Mouse (Mus musculus) A20 (cell line): ENCODE results near the gene Ncoa3.

Source experiments
- DNase-seq: peaks from one replicate; pipeline ENCODE4 v3.0.0-alpha.2; 2011; ENCODE audit warnings: low read depth, low spot score

Gene Ncoa3

GRCm38 (mm10) chr2:165992270-165993172 is at the start of gene Ncoa3:
Gene Ncoa3 (plus strand): TSS chr2:165992636.
- DNase-seq = peak; percentile 96

GRCm38 (mm10) chr2:165943113-165943512 is 49.3 kb upstream of the Ncoa3 start:
- DNase-seq = peak; percentile 32

- no peak for DNase-seq
Observed at GRCm38 (mm10) chr2:165944576-165945351, 47.7 kb upstream of the Ncoa3 start.

GRCm38 (mm10) chr2:165946046-165946564 is 46.3 kb upstream of the Ncoa3 start:
- peak; percentile 81 for DNase-seq

GRCm38 (mm10) chr2:165948007-165948406 is 44.4 kb upstream of the Ncoa3 start:
- peak; percentile 88 for DNase-seq

GRCm38 (mm10) chr2:165948785-165949184 is 43.7 kb upstream of the Ncoa3 start:
- peak; percentile 59 for DNase-seq

GRCm38 (mm10) chr2:165949719-165950118 is 42.7 kb upstream of the Ncoa3 start:
- DNase-seq = no peak

GRCm38 (mm10) chr2:165951432-165952068 is 40.9 kb upstream of the Ncoa3 start:
- DNase-seq = no peak

- no peak for DNase-seq
Observed at GRCm38 (mm10) chr2:165954872-165955271, 37.6 kb upstream of the Ncoa3 start.

GRCm38 (mm10) chr2:165955386-165955785 is 37.0 kb upstream of the Ncoa3 start:
- no peak for DNase-seq

GRCm38 (mm10) chr2:165956096-165956740 is 36.2 kb upstream of the Ncoa3 start:
- DNase-seq = no peak

- DNase-seq = no peak
Observed at GRCm38 (mm10) chr2:165957257-165957828, 35.1 kb upstream of the Ncoa3 start.

- DNase-seq = no peak
Observed at GRCm38 (mm10) chr2:165958556-165958955, 33.9 kb upstream of the Ncoa3 start.

GRCm38 (mm10) chr2:165960695-165961094 is 31.7 kb upstream of the Ncoa3 start:
- no peak for DNase-seq

- DNase-seq = no peak
Observed at GRCm38 (mm10) chr2:165962824-165963223, 29.6 kb upstream of the Ncoa3 start.

GRCm38 (mm10) chr2:165964121-165964520 is 28.3 kb upstream of the Ncoa3 start:
- DNase-seq = no peak

- peak; percentile 33 for DNase-seq
Observed at GRCm38 (mm10) chr2:165967076-165967475, 25.4 kb upstream of the Ncoa3 start.

GRCm38 (mm10) chr2:165967823-165968555 is 24.4 kb upstream of the Ncoa3 start:
- DNase-seq = peak; percentile 76

GRCm38 (mm10) chr2:165968876-165969275 is 23.6 kb upstream of the Ncoa3 start:
- DNase-seq = no peak

- DNase-seq = no peak
Observed at GRCm38 (mm10) chr2:165969391-165969790, 23.0 kb upstream of the Ncoa3 start.
